Mouse (Mus musculus): ENCODE results near the gene Pafah2.

Gene Pafah2

GRCm38 (mm10) chr4:134417111-134417510 lies 21.0 kb downstream of the Pafah2 start:
- no peak for DNase-seq (ENCODE audit: low read depth, low spot score)

DNA sequence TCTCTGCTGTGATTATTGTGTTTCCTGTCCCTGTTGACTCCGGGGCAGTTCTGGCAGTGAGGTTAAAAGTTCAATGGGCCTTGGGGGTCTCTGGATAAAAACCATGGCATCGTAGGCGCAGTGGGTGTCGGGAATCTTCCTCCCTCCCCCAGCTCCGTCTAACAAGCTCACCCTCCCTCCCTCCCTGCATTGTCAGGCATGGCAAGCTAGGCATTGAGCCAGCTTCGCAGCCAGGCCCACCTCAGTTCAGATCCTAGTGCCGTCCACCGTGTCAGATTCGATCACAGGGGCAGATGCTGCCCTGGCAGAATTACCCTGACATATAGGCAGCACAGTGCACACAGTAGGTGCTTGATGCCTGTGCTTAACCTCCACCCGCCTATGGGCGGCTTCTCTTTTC lies 25.9 kb downstream of the Pafah2 start:
- DNase-seq (ENCODE audit: low read depth, low spot score) = no peak

DNA sequence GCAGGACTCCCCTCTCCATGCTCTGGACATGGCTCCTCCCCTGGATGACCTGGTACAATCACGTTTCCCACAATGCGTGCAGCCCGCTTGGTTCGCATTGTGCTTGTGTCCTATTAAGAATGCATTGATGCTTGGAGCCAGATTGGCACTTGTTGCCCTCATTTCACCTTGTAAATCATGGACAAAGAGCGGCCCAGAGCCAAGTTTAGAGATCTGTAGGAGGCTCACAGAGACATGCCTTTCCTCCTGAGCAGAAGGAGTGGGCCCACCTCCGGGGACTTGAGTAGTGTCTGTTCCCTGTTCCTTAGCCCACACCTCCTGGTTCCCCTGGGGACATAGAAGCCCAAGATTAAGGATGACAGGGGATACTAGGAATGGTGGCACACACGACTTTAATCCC lies 27.8 kb downstream of the Pafah2 start:
- DNase-seq (ENCODE audit: low read depth, low spot score) = no peak

GRCm38 (mm10) chr4:134425088-134425487 lies 29.0 kb downstream of the Pafah2 start:
- no peak for DNase-seq (ENCODE audit: low read depth, low spot score)

DNA sequence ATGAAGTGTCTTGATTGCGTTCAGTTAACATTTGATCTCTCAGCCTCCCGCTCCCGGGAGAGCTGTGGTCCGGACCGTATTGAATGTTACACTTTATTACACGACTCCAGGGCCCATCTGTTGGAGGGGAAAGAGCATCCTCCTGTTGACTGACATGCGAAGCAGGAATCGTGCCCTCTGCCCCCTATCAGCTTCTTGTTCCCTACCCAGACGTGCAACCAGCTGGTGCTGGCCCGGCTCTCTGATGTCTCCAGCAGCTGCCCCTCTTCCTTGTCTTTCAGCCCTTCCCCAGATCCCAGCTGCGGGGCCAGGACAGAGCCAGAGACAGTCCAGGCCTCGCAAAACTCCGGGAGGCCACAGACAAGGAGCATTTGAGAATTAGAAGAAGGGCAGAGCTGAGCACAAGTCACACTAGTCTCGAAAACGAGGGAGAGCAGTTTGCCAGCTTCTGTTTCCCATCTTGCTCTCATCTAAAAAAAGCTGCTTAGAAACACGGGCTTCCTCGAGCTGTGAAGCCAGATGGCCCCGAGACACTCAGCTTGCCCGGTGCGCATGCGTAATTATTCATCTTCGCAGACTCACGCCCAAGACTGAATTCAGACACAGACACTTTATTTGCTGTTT lies 34.4 kb downstream of the Pafah2 start:
- DNase-seq (ENCODE audit: low read depth, low spot score) = peak; percentile 76

DNA sequence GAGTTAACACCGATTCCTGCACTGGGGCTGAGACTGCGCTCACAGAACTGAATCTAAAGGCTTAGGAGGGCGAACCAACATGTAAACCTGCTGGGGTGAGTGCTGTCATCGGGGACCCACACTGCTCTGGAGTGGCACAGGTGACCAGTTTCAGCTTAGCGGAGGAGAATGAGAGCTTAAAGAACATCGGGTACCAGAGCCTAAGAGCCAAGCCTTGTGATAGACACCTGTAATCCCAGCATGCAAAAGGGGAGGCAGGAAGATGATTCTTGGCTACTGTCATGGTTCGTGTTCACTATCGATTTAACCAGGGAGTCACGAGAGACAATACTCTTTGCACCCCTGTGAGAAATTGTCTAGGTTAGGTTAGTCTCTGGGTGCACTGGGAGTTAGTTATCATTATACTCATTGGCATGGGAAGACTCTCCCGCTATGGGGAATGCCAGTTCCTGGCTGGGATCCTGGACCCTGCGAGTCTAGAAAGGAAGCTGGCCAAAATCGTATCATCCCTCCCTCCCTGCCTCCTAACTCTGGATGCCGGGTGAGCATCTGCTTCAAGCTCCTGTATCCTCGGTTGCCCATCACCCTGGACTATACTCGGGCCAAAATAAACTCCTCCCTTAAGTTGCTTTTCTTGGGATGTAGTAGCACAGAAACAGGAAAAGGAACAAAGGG lies 36.7 kb downstream of the Pafah2 start:
- DNase-seq (ENCODE audit: low read depth, low spot score) = no peak

- no peak for DNase-seq (ENCODE audit: low read depth, low spot score)
Measured at GRCm38 (mm10) chr4:134436185-134436584, 40.1 kb downstream of the Pafah2 start.

DNA sequence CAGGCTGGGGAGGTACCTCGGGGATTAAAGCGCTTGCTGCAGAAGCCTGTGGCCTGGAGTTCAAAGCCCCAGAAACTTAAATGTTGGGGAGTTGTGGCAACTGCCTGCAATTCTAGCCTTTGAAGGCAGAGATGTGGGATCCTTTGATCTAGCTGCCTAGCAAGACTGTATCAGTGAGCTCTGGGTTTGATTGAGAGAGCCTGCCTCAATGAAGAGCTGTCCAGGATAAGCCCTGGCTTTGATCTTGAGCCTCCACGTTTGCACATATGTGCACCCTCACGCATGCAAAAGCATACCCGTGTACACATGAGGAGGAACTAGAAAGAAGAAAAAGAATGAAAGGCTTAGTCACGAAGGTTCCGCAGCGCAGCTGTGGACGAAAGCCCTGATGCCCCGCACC lies 40.5 kb downstream of the Pafah2 start:
- peak; percentile 86 for DNase-seq (ENCODE audit: low read depth, low spot score)

DNA sequence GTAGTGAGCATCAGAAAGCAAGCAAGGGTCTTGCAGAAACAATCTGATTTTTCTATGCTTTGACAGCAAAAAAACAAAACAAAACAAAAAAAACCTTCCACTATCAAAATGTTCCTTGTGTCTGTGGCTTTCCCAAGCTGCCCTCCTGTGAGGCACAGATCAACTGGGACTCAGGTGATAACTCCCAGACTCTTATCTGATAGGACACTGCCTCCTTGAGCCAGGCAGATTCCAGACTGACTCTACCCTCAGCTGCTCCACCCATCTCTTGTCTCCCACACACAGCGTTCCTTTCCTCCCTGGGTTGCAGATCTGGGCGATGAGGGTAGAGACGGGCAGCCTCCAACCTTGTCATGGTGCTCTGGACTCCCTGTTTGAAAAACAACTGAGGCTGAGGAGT lies 43.0 kb downstream of the Pafah2 start:
- DNase-seq (ENCODE audit: low read depth, low spot score) = no peak

DNA sequence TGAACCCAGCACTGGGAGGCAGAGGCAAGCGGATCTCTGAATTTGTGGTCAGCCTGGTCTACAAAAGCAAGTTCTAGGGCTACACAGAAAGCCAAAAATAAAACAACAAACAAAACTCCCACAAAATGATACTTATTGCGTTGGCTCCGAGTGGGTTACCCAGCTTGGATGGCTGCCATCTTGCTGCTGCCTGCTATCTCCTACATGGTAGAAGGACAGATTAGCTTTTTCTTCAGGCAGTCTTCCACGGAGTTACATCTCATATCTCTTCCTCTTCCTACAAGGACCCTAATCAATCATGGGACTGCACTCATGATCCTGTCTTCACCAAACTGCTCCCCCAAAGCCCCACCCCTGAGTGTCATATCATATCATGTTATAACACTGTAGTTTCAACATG lies 43.8 kb downstream of the Pafah2 start:
- no peak for DNase-seq (ENCODE audit: low read depth, low spot score)

GRCm38 (mm10) chr4:134442216-134442615 lies 46.1 kb downstream of the Pafah2 start:
- no peak for DNase-seq (ENCODE audit: low read depth, low spot score)

DNA sequence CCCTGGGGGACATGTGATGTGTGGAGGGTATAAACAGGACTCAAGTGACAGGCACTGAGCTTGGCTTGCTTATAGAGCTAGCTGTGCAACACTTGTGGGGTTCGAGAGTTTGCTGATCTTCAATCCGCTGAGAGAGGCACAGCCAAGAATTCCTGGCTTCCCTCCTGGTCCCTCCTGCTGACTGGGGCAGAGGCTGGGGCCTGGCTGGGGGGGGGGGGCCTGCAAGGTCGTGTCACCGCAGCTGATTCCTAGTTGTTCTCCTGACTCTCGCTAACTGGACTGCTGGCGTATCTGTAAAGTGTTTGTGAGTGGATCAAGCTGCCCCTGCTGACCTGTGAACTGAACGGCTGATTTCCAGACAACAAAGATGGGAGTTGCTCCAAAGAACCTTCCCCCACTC lies 47.5 kb downstream of the Pafah2 start:
- DNase-seq (ENCODE audit: low read depth, low spot score) = no peak

- no peak for DNase-seq (ENCODE audit: low read depth, low spot score)
Measured at GRCm38 (mm10) chr4:134444949-134445348, 48.8 kb downstream of the Pafah2 start.

- peak; percentile 54 for DNase-seq (ENCODE audit: low read depth, low spot score)
Measured at GRCm38 (mm10) chr4:134445489-134445888, 49.4 kb downstream of the Pafah2 start.

DNA sequence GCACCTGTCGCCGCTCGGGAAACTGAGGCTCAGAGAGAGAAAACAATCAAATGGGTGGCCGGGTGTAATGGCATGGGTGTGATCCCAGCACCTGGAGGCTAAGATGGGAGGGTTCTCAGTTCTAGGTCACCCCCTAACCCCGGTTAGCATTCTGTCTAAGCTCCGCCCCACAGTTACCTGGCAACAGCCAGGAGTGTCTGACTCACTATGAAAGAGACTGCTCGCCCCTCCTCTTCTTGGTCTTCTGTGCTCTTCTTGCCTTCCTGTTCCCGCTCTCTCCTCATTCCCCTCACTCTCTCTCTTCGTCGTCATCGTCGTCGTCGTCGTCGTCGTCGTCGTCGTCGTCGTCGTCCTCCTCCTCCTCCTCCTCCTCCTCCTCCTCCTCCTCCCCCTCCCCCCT lies 51.8 kb downstream of the Pafah2 start:
- DNase-seq (ENCODE audit: low read depth, low spot score) = peak; percentile 47

DNA sequence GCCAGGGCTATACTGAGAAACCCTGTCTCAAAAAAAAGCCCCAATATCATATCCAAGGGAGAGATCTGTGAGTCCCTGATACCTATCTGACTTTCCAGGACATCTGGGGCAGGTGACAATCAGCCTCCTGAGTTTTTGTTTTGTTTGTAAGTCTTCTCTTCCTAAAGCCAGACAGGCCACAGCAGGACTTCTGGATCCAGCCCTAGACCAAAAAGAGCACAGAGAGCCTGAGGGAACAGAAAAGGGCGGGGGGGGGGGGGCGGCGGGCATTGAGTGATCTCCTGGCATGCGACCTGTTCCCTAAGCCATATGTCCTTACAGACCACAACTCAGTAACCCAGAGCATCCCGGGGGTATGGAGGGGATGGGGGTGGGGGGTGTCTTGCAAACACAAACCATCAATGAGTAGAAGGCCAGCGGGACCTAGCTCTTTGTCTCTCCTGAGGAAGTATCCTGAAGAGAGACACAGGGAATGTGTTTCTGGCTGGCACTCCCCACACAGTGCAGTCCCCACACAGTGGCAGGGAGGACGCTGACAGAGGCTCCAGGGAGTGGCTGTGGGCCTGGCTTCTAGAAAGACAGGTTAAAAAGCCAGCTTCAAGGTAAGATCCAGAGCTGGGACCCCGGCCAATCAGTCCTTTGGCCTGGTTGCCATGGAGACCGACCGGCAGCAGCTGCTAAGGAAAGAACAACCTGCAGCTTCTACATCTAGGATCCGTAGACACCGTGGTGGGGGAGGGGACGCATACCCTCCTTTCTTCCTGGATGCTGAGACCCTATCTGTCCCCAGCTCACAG lies 53.7 kb downstream of the Pafah2 start:
- peak; percentile 86 for DNase-seq (ENCODE audit: low read depth, low spot score)

GRCm38 (mm10) chr4:134450392-134451195 lies 54.5 kb downstream of the Pafah2 start:
- DNase-seq (ENCODE audit: low read depth, low spot score) = no peak

DNA sequence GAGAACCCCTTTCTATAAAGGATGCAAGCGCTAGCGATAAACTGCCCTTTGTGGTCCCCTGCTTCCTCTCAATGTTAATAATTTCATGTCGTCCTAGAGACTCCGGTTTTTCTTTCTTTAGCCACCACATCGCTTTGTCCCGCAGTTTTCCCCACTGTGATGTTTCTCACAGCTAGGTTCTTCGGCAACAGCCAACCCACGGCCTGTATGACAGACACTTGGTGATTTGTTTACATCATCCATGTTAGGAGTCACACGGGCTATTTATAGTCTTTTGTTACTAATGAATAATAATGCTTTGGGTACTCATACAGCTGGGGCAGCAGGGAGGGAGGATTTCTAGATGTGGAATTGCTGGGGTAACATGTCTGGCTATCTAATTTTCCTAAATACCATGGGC lies 55.4 kb downstream of the Pafah2 start:
- no peak for DNase-seq (ENCODE audit: low read depth, low spot score)

DNA sequence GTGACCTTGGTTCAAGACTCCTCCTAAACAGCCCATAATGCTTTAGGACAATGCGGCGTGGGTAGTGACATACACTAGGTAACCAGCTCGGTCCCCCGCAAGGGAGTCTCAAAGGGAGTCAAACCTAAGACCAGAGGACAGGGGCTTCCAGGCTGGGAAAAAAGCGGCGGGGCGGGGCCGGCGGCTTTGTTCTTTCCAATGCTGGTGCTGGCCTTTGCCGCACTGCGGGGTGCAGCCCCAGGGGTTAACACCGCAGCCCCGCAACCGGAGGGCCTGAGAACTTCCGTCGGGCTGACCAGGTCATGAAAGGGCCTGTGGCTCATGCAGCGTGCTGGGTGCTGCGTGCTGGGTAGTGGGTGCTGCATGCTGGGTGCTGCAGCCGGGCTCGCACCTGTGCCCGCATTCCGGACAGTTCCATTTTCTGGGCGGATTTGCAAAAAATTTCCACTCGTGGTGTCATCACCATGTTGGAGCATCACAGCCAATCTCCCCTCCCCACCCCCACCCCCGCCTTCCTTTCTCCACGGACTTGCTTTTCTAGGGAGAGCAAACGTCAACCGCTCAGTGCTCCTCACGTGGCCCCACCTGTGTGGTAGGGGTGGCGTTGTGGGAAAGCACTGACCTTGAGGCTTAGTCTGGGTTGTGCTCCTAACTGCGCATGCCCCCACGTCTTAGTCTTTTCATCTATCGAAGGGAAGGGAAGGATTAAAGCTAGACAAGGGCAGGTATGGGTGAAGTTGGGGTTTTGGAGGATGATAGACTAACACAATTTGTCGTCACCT lies 57.7 kb downstream of the Pafah2 start:
- DNase-seq (ENCODE audit: low read depth, low spot score) = peak; percentile 75

- no peak for DNase-seq (ENCODE audit: low read depth, low spot score)
Measured at GRCm38 (mm10) chr4:134455310-134455709, 59.2 kb downstream of the Pafah2 start.
